Mouse (Mus musculus): ENCODE measurements at regions not wholly inside any gene's neighbourhood (a gene's known extent, or its start where the extent isn't known, plus 50 kb on each side); places are given as distances from the start of the nearest gene placed in this dataset.

GRCm38 (mm10) chr4:83990126-83990989 lies 465.0 kb downstream of the Ccdc171 start:
- peaks cover 17% of the 10 kb centered on the region for H3K4me1 ChIP-seq
- ATAC-seq (ENCODE audit: low FRiP score): no peak
- no peaks in the 10 kb centered on the region for H3K36me3 ChIP-seq
- no peak overlapping the region for H3K27ac ChIP-seq
- WGBS: 43% methylated on average over 13 of the region's 13 CpGs
- H3K9me3 ChIP-seq (replicated peaks): no peaks in the 10 kb centered on the region
- no peak overlapping the region for H3K4me2 ChIP-seq (replicated peaks)
- no peak overlapping the region for H3K9ac ChIP-seq
- no peak overlapping the region for H3K4me3 ChIP-seq
- no peaks in the 10 kb centered on the region for H3K27me3 ChIP-seq

- Histone ChIP-seq H3K4me1 (peaks cover 17% of the 10 kb centered on the region), H3K36me3 (no peaks in the 10 kb centered on the region), H3K9me3 (replicated peaks) (no peaks in the 10 kb centered on the region), H3K9ac (no peak overlapping the region), H3K4me2 (replicated peaks) (no peak overlapping the region), H3K27ac (no peak overlapping the region), H3K4me3 (no peak overlapping the region), H3K27me3 (no peaks in the 10 kb centered on the region)
- 32% methylated on average over 4 of the region's 4 CpGs for WGBS
- ATAC-seq (ENCODE audit: low FRiP score): no peak
Measured at GRCm38 (mm10) chr4:83991195-83991594, 465.9 kb downstream of the Ccdc171 start.

- no peaks in the 10 kb centered on the region for H3K36me3 ChIP-seq
- H3K9ac ChIP-seq: no peak overlapping the region
- peaks cover 8% of the 10 kb centered on the region for H3K4me1 ChIP-seq
- no peaks in the 10 kb centered on the region for H3K27me3 ChIP-seq
- H3K4me2 ChIP-seq (replicated peaks): no peak overlapping the region
- H3K4me3 ChIP-seq: no peak overlapping the region
- H3K9me3 ChIP-seq (replicated peaks): no peaks in the 10 kb centered on the region
- no peak overlapping the region for H3K27ac ChIP-seq
- no peak for ATAC-seq (ENCODE audit: low FRiP score)
- 80% methylated on average over 4 of the region's 4 CpGs for WGBS
Measured at GRCm38 (mm10) chr4:83997079-83997478, 471.7 kb downstream of the Ccdc171 start.

GRCm38 (mm10) chr4:84001645-84002044 lies 476.3 kb downstream of the Ccdc171 start:
- Histone ChIP-seq H3K9me3 (replicated peaks) (no peaks in the 10 kb centered on the region), H3K4me2 (replicated peaks) (no peak overlapping the region), H3K4me1 (peaks cover 17% of the 10 kb centered on the region), H3K27ac (no peak overlapping the region), H3K36me3 (no peaks in the 10 kb centered on the region), H3K4me3 (no peak overlapping the region), H3K27me3 (no peaks in the 10 kb centered on the region), H3K9ac (no peak overlapping the region)
- no peak for ATAC-seq (ENCODE audit: low FRiP score)
- WGBS: 67% methylated on average over 7 of the region's 7 CpGs

- H3K27me3 ChIP-seq: no peaks in the 10 kb centered on the region
- H3K36me3 ChIP-seq: no peaks in the 10 kb centered on the region
- H3K4me3 ChIP-seq: no peak overlapping the region
- H3K9ac ChIP-seq: no peak overlapping the region
- no peak for ATAC-seq (ENCODE audit: low FRiP score)
- H3K4me2 ChIP-seq (replicated peaks): no peak overlapping the region
- 73% methylated on average over 7 of the region's 7 CpGs for WGBS
- no peaks in the 10 kb centered on the region for H3K9me3 ChIP-seq (replicated peaks)
- peaks cover 17% of the 10 kb centered on the region for H3K4me1 ChIP-seq
- no peak overlapping the region for H3K27ac ChIP-seq
Measured at GRCm38 (mm10) chr4:84004055-84004778, 478.9 kb downstream of the Ccdc171 start.

- peaks cover 17% of the 10 kb centered on the region for H3K4me1 ChIP-seq
- H3K4me3 ChIP-seq: no peak overlapping the region
- no peaks in the 10 kb centered on the region for H3K27me3 ChIP-seq
- ATAC-seq (ENCODE audit: low FRiP score): no peak
- H3K4me2 ChIP-seq (replicated peaks): no peak overlapping the region
- H3K9me3 ChIP-seq (replicated peaks): no peaks in the 10 kb centered on the region
- 66% methylated on average over 10 of the region's 10 CpGs for WGBS
- no peak overlapping the region for H3K9ac ChIP-seq
- H3K27ac ChIP-seq: no peak overlapping the region; the same call in 1 of the 2 replicates
- H3K36me3 ChIP-seq: no peaks in the 10 kb centered on the region
Measured at GRCm38 (mm10) chr4:84004786-84005382, 479.5 kb downstream of the Ccdc171 start.

GRCm38 (mm10) chr4:84011941-84012340 lies 486.6 kb downstream of the Ccdc171 start:
- 96% methylated on average over 6 of the region's 6 CpGs for WGBS
- Histone ChIP-seq H3K9me3 (replicated peaks) (no peaks in the 10 kb centered on the region), H3K4me3 (no peak overlapping the region), H3K36me3 (no peaks in the 10 kb centered on the region), H3K4me1 (no peaks in the 10 kb centered on the region), H3K27me3 (no peaks in the 10 kb centered on the region), H3K4me2 (replicated peaks) (no peak overlapping the region), H3K27ac (no peak overlapping the region), H3K9ac (no peak overlapping the region)
- ATAC-seq (ENCODE audit: low FRiP score): no peak

GRCm38 (mm10) chr4:84015139-84015538 lies 489.8 kb downstream of the Ccdc171 start:
- no peaks in the 10 kb centered on the region for H3K4me1 ChIP-seq
- H3K4me3 ChIP-seq: no peak overlapping the region
- H3K36me3 ChIP-seq: no peaks in the 10 kb centered on the region
- H3K4me2 ChIP-seq (replicated peaks): no peak overlapping the region
- ATAC-seq (ENCODE audit: low FRiP score): no peak
- no peaks in the 10 kb centered on the region for H3K27me3 ChIP-seq
- no peak overlapping the region for H3K27ac ChIP-seq
- 88% methylated on average over 4 of the region's 4 CpGs for WGBS
- no peaks in the 10 kb centered on the region for H3K9me3 ChIP-seq (replicated peaks)
- no peak overlapping the region for H3K9ac ChIP-seq

GRCm38 (mm10) chr4:84015552-84016169 lies 490.3 kb downstream of the Ccdc171 start:
- whole genome bisulfite sequencing: 76% methylated on average over 8 of the region's 8 CpGs
- Histone ChIP-seq H3K27ac (no peak overlapping the region), H3K9me3 (replicated peaks) (no peaks in the 10 kb centered on the region), H3K4me1 (no peaks in the 10 kb centered on the region), H3K27me3 (no peaks in the 10 kb centered on the region), H3K36me3 (no peaks in the 10 kb centered on the region), H3K4me2 (replicated peaks) (no peak overlapping the region), H3K9ac (no peak overlapping the region), H3K4me3 (no peak overlapping the region)
- no peak for ATAC-seq (ENCODE audit: low FRiP score)

GRCm38 (mm10) chr4:84018135-84018534 lies 492.8 kb downstream of the Ccdc171 start:
- ATAC-seq (ENCODE audit: low FRiP score): no peak
- Histone ChIP-seq H3K27me3 (no peaks in the 10 kb centered on the region), H3K27ac (no peak overlapping the region), H3K4me2 (replicated peaks) (no peak overlapping the region), H3K4me1 (no peaks in the 10 kb centered on the region), H3K36me3 (no peaks in the 10 kb centered on the region), H3K4me3 (no peak overlapping the region), H3K9me3 (replicated peaks) (no peaks in the 10 kb centered on the region), H3K9ac (no peak overlapping the region)
- 78% methylated on average over 7 of the region's 7 CpGs for WGBS

GRCm38 (mm10) chr4:84018774-84019173 lies 493.4 kb downstream of the Ccdc171 start:
- Histone ChIP-seq H3K4me1 (no peaks in the 10 kb centered on the region), H3K9me3 (replicated peaks) (no peaks in the 10 kb centered on the region), H3K27me3 (no peaks in the 10 kb centered on the region), H3K4me2 (replicated peaks) (no peak overlapping the region), H3K4me3 (no peak overlapping the region), H3K27ac (no peak overlapping the region), H3K36me3 (no peaks in the 10 kb centered on the region), H3K9ac (no peak overlapping the region)
- WGBS: 78% methylated on average over 7 of the region's 7 CpGs
- ATAC-seq (ENCODE audit: low FRiP score): no peak

Measured in hindbrain, embryonic 12.5 days (tissue).